Mouse (Mus musculus) liver, embryonic 14.5 days (tissue): ENCODE results near the gene Gmip.

Experiments
- CTCF ChIP-seq: IDR thresholded peaks from 2 replicates; pipeline ENCODE4 v1.5.1; 2016; ENCODE audit warnings: antibody characterized with exemption, low read depth, control low read depth
- EP300 ChIP-seq: IDR thresholded peaks from 2 replicates; pipeline ENCODE4 v1.6.1; 2016; ENCODE audit warnings: antibody characterized with exemption, low read depth

GRCm38 (mm10) chr8:69837057-69837682, 28.7 kb downstream of the Gmip start:
- TF ChIP-seq CTCF = no peak
- TF ChIP-seq EP300 = no peak
